Mouse (Mus musculus) left cerebral cortex, adult 2 months (tissue): ENCODE measurements around the gene Supt5. TPM values are rescaled to one million over a fixed set of nuclear protein-coding genes. Genes with fewer than 3 reads are reported as not detected.
A peak's percentile ranks its signal among the peaks of the same experiment; 100 is the strongest.
"Not testable (repeated sequence)": the region's sequence is repeated elsewhere in the genome, so short reads cannot be mapped to it uniquely, and the experiment has no call there.

ENCODE experiments used
- DNase-seq, 2 experiments: peaks; one replicate each; pipeline ENCODE4 v3.0.0; 2021 to 2022; ENCODE audit warnings: low spot score in 2 of 2, mixed read lengths in 1 of 2; ENCODE audit errors: extremely low spot score in 1 of 2
- H3K27ac ChIP-seq: fragments of 200-600 bp; 2 replicates; pipeline ENCODE4 v1.8.1; 2022
- H3K4me3 ChIP-seq: fragments of 200-600 bp; 2 replicates; pipeline ENCODE4 v1.8.1; 2022
- CTCF ChIP-seq: fragments of 200-600 bp; IDR thresholded peaks from 2 replicates; pipeline ENCODE4 v1.8.1; 2022; ENCODE audit warnings: antibody characterized with exemption, mild to moderate bottlenecking, moderate library complexity
- intact Hi-C: fragments of 180-260 bp; cut with DNase I; formaldehyde crosslinking; loops from one replicate; pipeline ENCODE4 v1.15.1; 2025
- long read RNA-seq, 2 experiments: library from polyadenylated mRNA; stranded (forward); transcript quantifications; one replicate each; pipeline ENCODE4 v2.0.0; 2021; ENCODE audit warnings: borderline mapping rate in 2 of 2
- total RNA-seq, 2 experiments: library from RNA; stranded (reverse); gene quantifications; 2 replicates each; pipeline ENCODE4 v1.2.3; 2021

Supt5 gene
- total RNA-seq, result 100 to 1,000 TPM; 124 to 126 TPM
- long read RNA-seq, experiment 1, partial matches to known transcripts, result 42 of 98 reads
- long read RNA-seq, experiment 1, other reads (novel, unspliced or antisense), result 55 of 98 reads
- long read RNA-seq, experiment 2, partial matches to known transcripts, result 37 of 71 reads
- long read RNA-seq, experiment 2, other reads (novel, unspliced or antisense), result 33 of 71 reads

DNA sequence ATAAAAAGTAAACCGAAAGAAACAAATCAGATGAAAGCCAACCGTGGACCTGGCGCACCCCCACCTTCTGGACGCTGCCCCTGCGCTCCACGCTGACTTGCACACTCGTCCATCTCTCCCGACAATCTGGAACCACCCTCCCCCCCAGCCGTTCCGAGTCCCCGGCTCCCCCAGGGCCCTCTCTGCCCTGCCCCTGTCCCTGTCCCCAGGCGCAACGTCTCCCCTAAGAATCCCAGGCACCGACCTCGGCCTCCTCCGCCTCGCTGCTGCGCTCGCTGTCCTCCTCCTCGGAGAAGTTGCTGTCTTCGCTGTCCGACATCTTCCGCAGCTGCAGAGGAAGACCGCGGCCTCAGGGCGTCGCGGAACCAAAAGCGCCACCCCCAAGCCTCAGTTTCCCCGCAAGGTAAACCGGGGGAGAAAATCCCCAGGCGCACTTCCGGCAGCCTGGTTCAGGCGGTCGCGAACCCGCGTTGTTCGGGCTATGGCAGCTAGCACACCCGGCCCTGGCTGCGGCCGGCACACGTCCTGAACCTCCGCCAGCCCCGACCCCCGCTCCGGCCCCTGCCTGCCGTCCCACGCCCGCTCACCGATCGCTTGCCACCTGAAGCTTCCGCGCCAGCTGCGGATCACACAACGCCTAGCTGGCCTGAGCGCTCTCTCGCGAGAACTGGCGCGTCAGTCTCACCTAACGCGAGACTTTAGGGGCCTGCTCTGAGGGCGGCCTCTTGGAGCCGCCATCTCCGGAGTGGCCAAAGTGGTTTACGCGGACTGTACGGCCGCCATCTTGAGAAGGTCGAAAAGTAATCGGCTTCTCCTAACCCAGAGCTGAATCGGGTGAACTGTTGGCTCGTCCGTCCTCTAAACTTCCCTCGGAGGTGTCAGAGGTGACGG lies at the start of gene Supt5:
Supt5 (minus strand) TSS at position 639 of the 891 bp plus-strand sequence.
- Histone ChIP-seq H3K4me3 (peak within 1 kb of the TSS; percentile 84), H3K27ac (peak within 1 kb of the TSS; percentile 91)
- TF ChIP-seq CTCF, result no peak
- intact Hi-C loops, result loop anchor here (1.0 to 5.0 kb wide), 3 partner anchors 12 to 61 kb away; partner anchors contain the start of genes Eid2b, Rps16 and Timm50
- DNase-seq, result peak; percentile 95 to 97

DNA sequence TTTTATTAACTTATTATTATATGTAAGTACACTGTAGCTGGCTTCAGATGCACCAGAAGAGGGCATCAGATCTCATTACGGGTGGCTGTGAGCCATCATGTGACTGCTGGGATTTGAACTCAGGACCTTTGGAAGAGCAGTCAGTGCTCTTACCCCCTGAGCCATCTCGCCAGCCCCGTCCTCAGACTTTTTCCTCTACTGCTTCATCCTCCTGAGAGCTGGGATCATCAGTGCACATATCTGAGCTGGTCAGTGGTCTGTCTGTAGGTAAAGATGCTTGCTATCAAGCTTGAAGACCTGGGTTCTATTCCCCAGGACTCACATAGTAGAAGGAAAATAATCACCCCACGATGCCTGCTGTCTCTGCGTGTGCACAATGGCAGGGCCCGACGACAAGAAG lies 48.8 kb upstream of the Supt5 start:
- H3K27ac ChIP-seq, DNase-seq, H3K4me3 ChIP-seq, intact Hi-C loops: not testable (repeated sequence)

GRCm38 (mm10) chr7:28386877-28387276 lies 48.3 kb upstream of the Supt5 start:
- not testable (repeated sequence) for DNase-seq, H3K27ac ChIP-seq, H3K4me3 ChIP-seq
- intact Hi-C loops, result loop anchor here (1.0 kb wide), 1 partner anchor 14 kb away; no protein-coding TSS in a partner anchor

- peak; percentile 72 for TF ChIP-seq CTCF
- peak; percentile 74 for DNase-seq
- Histone ChIP-seq H3K4me3 (no peak overlapping the region), H3K27ac (peak overlapping the region; percentile 20)
- intact Hi-C loops, result loop anchor here (1.0 kb wide), 1 partner anchor 13 kb away; no protein-coding TSS in a partner anchor
Measured at GRCm38 (mm10) chr7:28386462-28386861, 47.9 kb upstream of the Supt5 start.

DNA sequence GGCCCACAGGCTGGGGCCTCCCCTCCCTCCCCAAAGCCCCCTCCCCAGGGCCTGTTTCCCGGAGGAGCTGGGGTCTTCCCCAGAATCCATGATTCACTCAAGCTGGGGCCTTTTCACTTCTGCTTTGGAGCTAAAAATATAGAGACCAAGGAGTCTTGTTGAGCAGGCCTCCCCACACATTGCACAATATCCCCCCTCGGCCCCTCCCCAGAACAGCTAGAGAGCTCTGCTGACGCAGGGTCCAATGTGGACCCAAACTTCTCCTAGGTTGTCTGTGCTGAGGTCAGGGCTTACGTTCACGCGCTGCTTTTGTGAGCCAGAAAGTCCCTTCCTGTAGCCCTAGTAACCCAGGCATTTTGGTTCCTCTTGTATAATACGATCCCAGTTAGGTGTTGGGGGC lies 47.5 kb upstream of the Supt5 start:
- no peak for TF ChIP-seq CTCF
- Histone ChIP-seq H3K27ac (peak overlapping the region; percentile 20), H3K4me3 (no peak overlapping the region)
- no peak for DNase-seq
- intact Hi-C loops, result loop anchor here (1.0 kb wide), 1 partner anchor 13 kb away; no protein-coding TSS in a partner anchor

GRCm38 (mm10) chr7:28385196-28385595 lies 46.6 kb upstream of the Supt5 start:
- intact Hi-C loops, result no loop called here
- Histone ChIP-seq H3K4me3 (no peak overlapping the region), H3K27ac (no peak overlapping the region)
- no peak for DNase-seq
- no peak for TF ChIP-seq CTCF

GRCm38 (mm10) chr7:28384162-28384561 lies 45.6 kb upstream of the Supt5 start:
- Histone ChIP-seq H3K27ac (no peak overlapping the region), H3K4me3 (no peak overlapping the region)
- intact Hi-C loops, result no loop called here
- no peak for DNase-seq
- no peak for TF ChIP-seq CTCF

- DNase-seq, result no peak
- no peak for TF ChIP-seq CTCF
- Histone ChIP-seq H3K4me3 (no peak overlapping the region), H3K27ac (peak overlapping the region; percentile 75)
- intact Hi-C loops, result no loop called here
Measured at GRCm38 (mm10) chr7:28383606-28384005, 45.1 kb upstream of the Supt5 start.

- no peak for TF ChIP-seq CTCF
- Histone ChIP-seq H3K27ac (peak overlapping the region; percentile 75), H3K4me3 (no peak overlapping the region)
- peak; percentile 51 to 56 for DNase-seq
- intact Hi-C loops, result no loop called here
Measured at GRCm38 (mm10) chr7:28382981-28383396, 44.4 kb upstream of the Supt5 start.

- TF ChIP-seq CTCF, result no peak
- intact Hi-C loops, result no loop called here
- no peak for DNase-seq
- peak overlapping the region; percentile 75 for H3K27ac ChIP-seq
- no peak overlapping the region for H3K4me3 ChIP-seq
Measured at GRCm38 (mm10) chr7:28382347-28382951, 43.9 kb upstream of the Supt5 start.

- Histone ChIP-seq H3K4me3 (peak overlapping the region; percentile 36), H3K27ac (peak overlapping the region; percentile 91)
- intact Hi-C loops, result no loop called here
- no peak for TF ChIP-seq CTCF
- DNase-seq, result peak; percentile 43 to 50
Measured at GRCm38 (mm10) chr7:28381938-28382337, 43.4 kb upstream of the Supt5 start.
